Mouse (Mus musculus) layer of hippocampus, adult 8-10 months (tissue): ENCODE data around the gene Casc1. TPM values are rescaled to one million over a fixed set of nuclear protein-coding genes. Genes with fewer than 3 reads are reported as not detected.

Experiments used
- DNase-seq, 2 experiments: peaks; one replicate each; pipeline ENCODE4 v3.0.0; 2022; ENCODE audit warnings: low spot score in 2 of 2
- total RNA-seq, 4 experiments: library from RNA; stranded (reverse); gene quantifications; 2 replicates each; pipeline ENCODE4 v1.2.4; 2022

The Casc1 gene
- 1 to 10 TPM; 1.3 to 2.3 (median 2.0) TPM for total RNA-seq

GRCm38 (mm10) chr6:145210816-145211338 lies at the start of gene Casc1, which contains the start of gene Etfrf1:
Casc1 (minus strand) TSS chr6:145211005.
Etfrf1 (plus strand) TSS chr6:145211134.
- DNase-seq, result peak; percentile 98 to 100

- DNase-seq, result no peak
Observed at GRCm38 (mm10) chr6:145256701-145257073, 45.9 kb upstream of the Casc1 start.

GRCm38 (mm10) chr6:145255952-145256700 lies 45.3 kb upstream of the Casc1 start:
- no peak for DNase-seq

- peak; percentile 15 to 26 for DNase-seq
Observed at GRCm38 (mm10) chr6:145250820-145251219, 40.0 kb upstream of the Casc1 start.

- DNase-seq, result peak; percentile 50 to 72
Observed at GRCm38 (mm10) chr6:145250185-145250791, 39.5 kb upstream of the Casc1 start, which contains the start of gene Kras. Kras (minus strand) TSS chr6:145250239.

GRCm38 (mm10) chr6:145249291-145250184 lies 38.7 kb upstream of the Casc1 start:
- peak; percentile 24 to 29 for DNase-seq

- DNase-seq, result no peak
Observed at GRCm38 (mm10) chr6:145247886-145248285, 37.1 kb upstream of the Casc1 start.

GRCm38 (mm10) chr6:145246841-145247240 lies 36.0 kb upstream of the Casc1 start:
- DNase-seq, result no peak

GRCm38 (mm10) chr6:145242521-145242920 lies 31.7 kb upstream of the Casc1 start:
- DNase-seq, result no peak

GRCm38 (mm10) chr6:145240285-145240684 lies 29.5 kb upstream of the Casc1 start:
- DNase-seq, result no peak

GRCm38 (mm10) chr6:145237148-145237547 lies 26.3 kb upstream of the Casc1 start:
- no peak for DNase-seq

GRCm38 (mm10) chr6:145235367-145235766 lies 24.6 kb upstream of the Casc1 start:
- DNase-seq, result no peak

- no peak for DNase-seq
Observed at GRCm38 (mm10) chr6:145234391-145234790, 23.6 kb upstream of the Casc1 start.

- no peak for DNase-seq
Observed at GRCm38 (mm10) chr6:145226296-145226695, 15.5 kb upstream of the Casc1 start.

GRCm38 (mm10) chr6:145224246-145224645 lies 13.4 kb upstream of the Casc1 start:
- no peak for DNase-seq

GRCm38 (mm10) chr6:145215826-145216225 lies 5.0 kb upstream of the Casc1 start:
- no peak for DNase-seq

- DNase-seq, result no peak
Observed at GRCm38 (mm10) chr6:145213916-145214315, 3.1 kb upstream of the Casc1 start.

GRCm38 (mm10) chr6:145211376-145212305 lies 836 bp upstream of the Casc1 start:
- DNase-seq, result no peak

GRCm38 (mm10) chr6:145210056-145210680 lies 637 bp downstream of the Casc1 start:
- no peak for DNase-seq

- no peak for DNase-seq
Observed at GRCm38 (mm10) chr6:145205142-145205541, 5.7 kb downstream of the Casc1 start.
